Mouse (Mus musculus) CH12.LX (cell line): Measurements from ENCODE around the gene Ptgis. TPM values are rescaled to one million over a fixed set of nuclear protein-coding genes. Genes with fewer than 3 reads are reported as not detected.

ENCODE experiments used
- DNase-seq: peaks from one replicate; pipeline ENCODE4 v3.0.0-alpha.2; 2013; ENCODE audit errors: extremely low read depth
- H3K27ac ChIP-seq: 2 replicates; pipeline ENCODE4 v1.5.1; 2012; ENCODE audit warnings: low read depth, mild to moderate bottlenecking, control low read depth, moderate library complexity; ENCODE audit not compliant: insufficient read depth
- H3K27me3 ChIP-seq: replicated peaks from 2 replicates; pipeline ENCODE3; 2012; ENCODE audit warnings: inconsistent platforms
- H3K36me3 ChIP-seq, 2 experiments: replicated peaks in 1 of 2; 2 replicates each; pipeline versions ENCODE3 to v1.6.1; 2012; ENCODE audit warnings: inconsistent platforms in 1 of 2, low read length in 1 of 2, mild to moderate bottlenecking in 1 of 2, mixed read lengths in 1 of 2, moderate library complexity in 1 of 2; ENCODE audit not compliant: control insufficient read depth in 1 of 2, insufficient read depth in 1 of 2
- H3K4me1 ChIP-seq, 2 experiments: 2 replicates each; pipeline ENCODE4 v1.6.1; 2012; ENCODE audit warnings: inconsistent platforms in 1 of 2, moderate library complexity in 1 of 2; ENCODE audit not compliant: insufficient read depth in 2 of 2, control insufficient read depth in 1 of 2
- H3K4me2 ChIP-seq: 2 replicates; pipeline ENCODE4 v1.6.1; 2012; ENCODE audit warnings: low read depth, mild to moderate bottlenecking, control low read depth; ENCODE audit not compliant: poor library complexity, insufficient read depth, severe bottlenecking
- H3K4me3 ChIP-seq, 3 experiments: fragments of 150-350 bp in 1 of 3; sonication (generic) in 1 of 3; replicated peaks in 1 of 3; 2 replicates each; pipeline versions ENCODE3 to v1.5.1; 2011 to 2012; ENCODE audit warnings: low read depth in 2 of 3, low read length in 2 of 3, mild to moderate bottlenecking in 2 of 3, moderate library complexity in 2 of 3, control low read depth in 1 of 3, improper control_type of control experiment in 1 of 3, inconsistent platforms in 1 of 3, mixed read lengths in 1 of 3; ENCODE audit not compliant: poor library complexity in 1 of 3
- H3K79me2 ChIP-seq: replicated peaks from 2 replicates; pipeline ENCODE4 v1.6.1; 2012; ENCODE audit warnings: mild to moderate bottlenecking, moderate library complexity; ENCODE audit not compliant: control insufficient read depth, poor library complexity, insufficient read depth, severe bottlenecking; ENCODE audit errors: extremely low read depth
- H3K9ac ChIP-seq: 2 replicates; pipeline ENCODE4 v1.6.1; 2012; ENCODE audit warnings: low read depth, mild to moderate bottlenecking, control low read depth, moderate library complexity; ENCODE audit not compliant: insufficient read depth
- H3K9me3 ChIP-seq: replicated peaks from 2 replicates; pipeline ENCODE3; 2012; ENCODE audit warnings: low read length, inconsistent platforms, mixed read lengths
- BHLHE40 ChIP-seq: IDR thresholded peaks from 2 replicates; pipeline ENCODE4 v1.6.1; 2011; ENCODE audit warnings: mild to moderate bottlenecking, low read depth, low read length, improper control_type of control experiment
- CHD1 ChIP-seq: IDR thresholded peaks from 2 replicates; pipeline ENCODE4 v1.6.1; 2012; ENCODE audit warnings: low read depth, low read length, improper control_type of control experiment, inconsistent platforms
- CTCF ChIP-seq, 2 experiments: IDR thresholded peaks in 1 of 2; conservative IDR thresholded peaks in 1 of 2; 2 replicates each; pipeline ENCODE4 v1.5.1; 2011 to 2012; ENCODE audit warnings: low read depth in 2 of 2, low read length in 2 of 2, improper control_type of control experiment in 1 of 2, inconsistent platforms in 1 of 2, mild to moderate bottlenecking in 1 of 2, moderate library complexity in 1 of 2
- E2F4 ChIP-seq: IDR thresholded peaks from 2 replicates; pipeline ENCODE4 v1.6.1; 2011; ENCODE audit warnings: low read depth, low read length, improper control_type of control experiment; ENCODE audit not compliant: insufficient replicate concordance
- ETS1 ChIP-seq: conservative IDR thresholded peaks from 2 replicates; pipeline ENCODE4 v1.6.1; 2012; ENCODE audit warnings: low read depth, mild to moderate bottlenecking, inconsistent platforms, low read length, improper control_type of control experiment, moderate library complexity
- HCFC1 ChIP-seq: IDR thresholded peaks from 2 replicates; pipeline ENCODE4 v1.6.1; 2012; ENCODE audit warnings: low read depth, mild to moderate bottlenecking, inconsistent platforms, low read length, improper control_type of control experiment
- IRF4 ChIP-seq: IDR thresholded peaks from 2 replicates; pipeline ENCODE4 v1.6.1; 2014; ENCODE audit warnings: low read depth, mild to moderate bottlenecking, inconsistent platforms, low read length, improper control_type of control experiment
- JUN ChIP-seq: IDR thresholded peaks from 2 replicates; pipeline ENCODE4 v1.6.1; 2011; ENCODE audit warnings: low read depth, mild to moderate bottlenecking, low read length, improper control_type of control experiment, moderate library complexity; ENCODE audit not compliant: insufficient read depth
- MAFK ChIP-seq: IDR thresholded peaks from 2 replicates; pipeline ENCODE4 v1.6.1; 2011; ENCODE audit warnings: low read length, improper control_type of control experiment; ENCODE audit not compliant: insufficient replicate concordance
- MAX ChIP-seq: IDR thresholded peaks from 2 replicates; pipeline ENCODE4 v1.6.1; 2011; ENCODE audit warnings: low read length, improper control_type of control experiment
- MXI1 ChIP-seq: IDR thresholded peaks from 2 replicates; pipeline ENCODE4 v1.6.1; 2011; ENCODE audit warnings: mild to moderate bottlenecking, low read depth, low read length, improper control_type of control experiment
- MYC ChIP-seq: IDR thresholded peaks from 2 replicates; pipeline ENCODE4 v1.6.1; 2011; ENCODE audit warnings: low read depth, mild to moderate bottlenecking, improper control_type of control experiment, low read length
- PAX5 ChIP-seq: IDR thresholded peaks from 2 replicates; pipeline ENCODE4 v1.6.1; 2012; ENCODE audit warnings: low read length, inconsistent platforms, mixed read lengths
- POLR2A ChIP-seq: IDR thresholded peaks from 2 replicates; pipeline ENCODE4 v1.6.1; 2011; ENCODE audit warnings: low read depth, mild to moderate bottlenecking, improper control_type of control experiment, low read length
- SMC3 ChIP-seq: IDR thresholded peaks from 2 replicates; pipeline ENCODE4 v1.6.1; 2011; ENCODE audit warnings: low read depth, low read length, improper control_type of control experiment
- TBP ChIP-seq: conservative IDR thresholded peaks from 2 replicates; pipeline ENCODE4 v1.6.1; 2011; ENCODE audit warnings: low read depth, low read length, improper control_type of control experiment
- UBTF ChIP-seq: IDR thresholded peaks from 2 replicates; pipeline ENCODE4 v1.6.1; 2012; ENCODE audit warnings: low read depth, mild to moderate bottlenecking, inconsistent platforms, low read length, improper control_type of control experiment, moderate library complexity
- USF1 ChIP-seq: IDR thresholded peaks from 2 replicates; pipeline ENCODE4 v1.6.1; 2014; ENCODE audit warnings: low read depth, mild to moderate bottlenecking, inconsistent platforms, low read length, improper control_type of control experiment
- ZKSCAN1 ChIP-seq: IDR thresholded peaks from 2 replicates; pipeline ENCODE4 v1.6.1; 2012; ENCODE audit warnings: low read depth, inconsistent platforms, low read length, improper control_type of control experiment, borderline replicate concordance
- ZMIZ1 ChIP-seq: IDR thresholded peaks from 2 replicates; pipeline ENCODE4 v1.6.1; 2012; ENCODE audit warnings: low read depth, mild to moderate bottlenecking, inconsistent platforms, low read length, improper control_type of control experiment
- dilution Hi-C: fragments of 300-500 bp; cut with MboI; formaldehyde crosslinking; loops from 2 replicates; pipeline ENCODE4 v1.14.3; 2020; ENCODE audit warnings: low sequenced_read_pairs; ENCODE audit not compliant: extremely low pct_unique_long_range_greater_than_20kb, extremely low pct_ligation_motif_present
- in situ Hi-C: fragments of 300-500 bp; cut with MboI; formaldehyde crosslinking; loops from 3 replicates; pipeline ENCODE4 v1.14.3; 2019; ENCODE audit warnings: low sequenced_read_pairs, low pct_ligation_motif_present, low pct_unique_long_range_greater_than_20kb, mixed read lengths
- polyA plus RNA-seq: library from polyadenylated mRNA; unstranded; fragments of >175 nt; gene quantifications from 2 replicates; pipeline ENCODE4 v1.2.1, GENCODE M21; 2012; ENCODE audit warnings: low read depth; ENCODE audit not compliant: insufficient read length
- total RNA-seq, 2 experiments: library from RNA; depleted of rRNA; stranded (reverse); fragments of 300-350 nt in 1 of 2; fragments of >200 nt in 1 of 2; gene quantifications; 2 replicates each; pipeline ENCODE4 v1.2.3; 2012 to 2014

Gene Ptgis
- total and polyA plus RNA-seq, 3 experiments = 7.0 to 15.9 (median 13.4) TPM

GRCm38 (mm10) chr2:167186003-167186402, 54.4 kb downstream of the Ptgis start:
- dilution Hi-C loops (no loop called here), in situ Hi-C loops (no loop called here)
- Histone ChIP-seq H3K9me3 (peaks cover 12% of the 10 kb centered on the region), H3K4me2 (no peak overlapping the region), H3K79me2 (no peaks in the 10 kb centered on the region), H3K27me3 (peaks cover 17% of the 10 kb centered on the region), H3K4me3 (no peak overlapping the region), H3K36me3 (peaks cover 0 to 33% of the 10 kb centered on the region in 2 experiments), H3K9ac (no peak overlapping the region), H3K27ac (no peak overlapping the region), H3K4me1 (peaks cover 2 to 19% of the 10 kb centered on the region in 2 experiments)
- TF ChIP-seq SMC3 = no peak
- TF ChIP-seq E2F4 = no peak
- no peak for TF ChIP-seq ZMIZ1
- TF ChIP-seq TBP = no peak
- TF ChIP-seq MYC = no peak
- no peak for TF ChIP-seq UBTF
- no peak for TF ChIP-seq PAX5
- TF ChIP-seq POLR2A = no peak
- DNase-seq = no peak

GRCm38 (mm10) chr2:167185432-167185831, 55.0 kb downstream of the Ptgis start:
- peaks cover 11% of the 10 kb centered on the region for H3K27me3 ChIP-seq
- in situ Hi-C loops = no loop called here
- H3K27ac ChIP-seq = no peak overlapping the region
- H3K4me3 ChIP-seq = no peak overlapping the region
- no peak for TF ChIP-seq JUN
- no peak for TF ChIP-seq MXI1
- no peak for TF ChIP-seq MYC
- no peak for TF ChIP-seq MAX
- no peak for TF ChIP-seq E2F4
- TF ChIP-seq ETS1 = no peak
- TF ChIP-seq HCFC1 = no peak
- TF ChIP-seq CTCF (conservative IDR thresholded peaks at IDR 0.05 in 1 of 2, IDR thresholded peaks at IDR 0.05 in 1 of 2; ENCODE audit: low read depth in 2 of 2, low read length in 2 of 2) = no peak
- TF ChIP-seq CHD1 = no peak
- no peak for TF ChIP-seq ZKSCAN1
- no peak for TF ChIP-seq MAFK
- no peak for TF ChIP-seq BHLHE40
- no peak for TF ChIP-seq IRF4
- TF ChIP-seq USF1 = no peak
- no peak overlapping the region for H3K9ac ChIP-seq
- peaks cover 12% of the 10 kb centered on the region for H3K9me3 ChIP-seq
- peaks cover 0 to 14% of the 10 kb centered on the region in 2 experiments; a peak in 3 of 4 replicates for H3K4me1 ChIP-seq
- H3K79me2 ChIP-seq = no peaks in the 10 kb centered on the region
- peaks cover 0 to 33% of the 10 kb centered on the region in 2 experiments for H3K36me3 ChIP-seq
- dilution Hi-C loops = no loop called here
- no peak overlapping the region for H3K4me2 ChIP-seq
- no peak for DNase-seq
